Mouse (Mus musculus) adrenal gland, postnatal 36 days (tissue): Measurements from ENCODE around the gene Ift74. TPM values are rescaled to one million over a fixed set of nuclear protein-coding genes. Genes with fewer than 3 reads are reported as not detected.

Experiments used
- DNase-seq, 2 experiments: peaks; one replicate each; pipeline ENCODE4 v3.0.0; 2021; ENCODE audit warnings: mixed read lengths in 1 of 2
- microRNA-seq: library from miRNA; unstranded; fragments of <30 nt; microRNA quantifications from one replicate; pipeline ENCODE4 v1.2.0, GENCODE M21; 2021
- total RNA-seq, 2 experiments: library from RNA; stranded (reverse); gene quantifications; 2 replicates each; pipeline ENCODE4 v1.2.3; 2021

Ift74 gene
- total RNA-seq, 2 experiments from 2014 or later, result 15.7 to 17.6 TPM

DNA sequence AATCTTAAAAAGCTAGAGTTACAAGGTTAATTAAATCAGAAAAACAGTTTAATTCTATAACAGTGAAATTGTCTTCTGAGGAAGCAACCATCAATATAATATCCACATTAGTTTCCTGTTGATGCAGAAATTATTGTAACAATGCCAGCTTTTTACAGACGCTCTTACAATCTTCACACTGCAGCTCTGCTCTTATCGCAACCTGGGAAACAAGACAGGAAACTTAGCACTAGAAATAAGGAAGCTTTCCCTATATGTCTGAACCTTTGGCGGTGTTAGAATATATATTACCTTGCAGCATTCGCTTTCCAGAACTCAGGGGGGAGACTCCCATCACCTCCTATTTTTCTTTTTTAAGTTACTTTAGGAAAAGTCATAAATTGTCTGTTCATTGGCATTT, 76.8 kb downstream of the Ift74 start:
- no peak for DNase-seq

GRCm38 (mm10) chr4:94692175-94692574, 77.9 kb downstream of the Ift74 start:
- DNase-seq, result no peak

GRCm38 (mm10) chr4:94696368-94696767, 82.1 kb downstream of the Ift74 start:
- no peak for DNase-seq

DNA sequence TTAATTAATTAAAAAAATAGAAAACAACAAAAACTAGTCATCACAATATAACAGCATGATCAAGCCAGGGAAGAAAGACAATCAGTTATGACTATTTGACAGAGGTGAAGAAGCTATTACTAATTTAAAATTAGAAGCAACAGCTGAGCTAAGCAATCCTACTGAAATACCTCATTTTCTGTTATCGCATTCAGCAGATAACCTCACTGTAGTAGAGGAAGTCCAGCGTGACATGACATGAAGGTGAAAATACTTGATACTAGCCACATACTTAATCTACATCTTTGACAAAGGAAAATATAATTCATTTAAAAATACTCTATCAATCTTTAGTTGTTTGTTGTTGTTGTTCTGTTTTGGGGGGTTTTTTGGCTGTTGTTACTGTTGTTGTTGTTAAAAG, 96.7 kb downstream of the Ift74 start:
- no peak for DNase-seq

DNA sequence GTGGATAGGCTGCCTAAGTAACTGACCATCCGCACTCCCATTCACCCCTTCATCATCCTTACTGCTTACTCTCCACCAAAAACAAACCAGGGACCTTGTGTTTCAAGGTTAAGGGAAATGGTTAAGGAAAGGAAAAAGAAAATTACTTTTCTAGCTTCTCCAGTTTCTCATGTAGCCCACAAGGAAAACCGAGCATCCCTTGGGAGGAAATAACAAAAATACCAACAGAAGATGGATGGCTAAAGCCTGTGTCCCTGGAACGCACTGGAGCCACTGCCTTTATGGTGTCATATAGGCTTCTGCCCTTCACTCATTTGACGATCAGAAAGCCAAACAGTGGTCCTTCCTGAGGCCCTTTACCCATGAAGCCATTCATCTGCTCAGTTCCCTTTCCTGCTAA, 97.1 kb downstream of the Ift74 start:
- peak in 1 of 2 experiments; percentile 2 for DNase-seq

- DNase-seq, result no peak
These were observed 99.5 kb downstream of the Ift74 start for GRCm38 (mm10) chr4:94713741-94714140.

GRCm38 (mm10) chr4:94715166-94715565, 100.9 kb downstream of the Ift74 start:
- peak; percentile 3 to 31 for DNase-seq

DNA sequence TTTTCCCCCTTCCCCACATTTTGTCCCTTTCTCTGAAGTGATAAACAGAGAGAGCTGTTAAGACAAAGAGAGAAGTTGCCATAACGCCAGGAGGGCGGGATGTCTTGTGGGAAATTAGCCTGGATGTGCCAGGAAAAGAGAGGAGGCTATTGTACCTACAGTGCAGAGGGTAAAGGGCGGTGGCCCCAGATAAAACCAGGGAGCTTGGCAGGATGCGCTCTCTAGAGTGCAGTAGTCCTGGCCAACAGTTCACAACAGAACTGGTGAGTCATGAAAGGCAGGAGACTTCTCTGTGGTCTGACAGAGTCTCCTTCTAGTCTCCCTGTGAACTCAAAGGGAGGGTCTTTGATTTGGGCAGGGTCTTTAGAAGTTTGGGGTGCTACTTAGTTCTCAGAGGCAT, 111.5 kb downstream of the Ift74 start:
- peak in 1 of 2 experiments; percentile 26 for DNase-seq

- no peak for DNase-seq
These were observed 118.4 kb downstream of the Ift74 start for GRCm38 (mm10) chr4:94732721-94733120.

DNA sequence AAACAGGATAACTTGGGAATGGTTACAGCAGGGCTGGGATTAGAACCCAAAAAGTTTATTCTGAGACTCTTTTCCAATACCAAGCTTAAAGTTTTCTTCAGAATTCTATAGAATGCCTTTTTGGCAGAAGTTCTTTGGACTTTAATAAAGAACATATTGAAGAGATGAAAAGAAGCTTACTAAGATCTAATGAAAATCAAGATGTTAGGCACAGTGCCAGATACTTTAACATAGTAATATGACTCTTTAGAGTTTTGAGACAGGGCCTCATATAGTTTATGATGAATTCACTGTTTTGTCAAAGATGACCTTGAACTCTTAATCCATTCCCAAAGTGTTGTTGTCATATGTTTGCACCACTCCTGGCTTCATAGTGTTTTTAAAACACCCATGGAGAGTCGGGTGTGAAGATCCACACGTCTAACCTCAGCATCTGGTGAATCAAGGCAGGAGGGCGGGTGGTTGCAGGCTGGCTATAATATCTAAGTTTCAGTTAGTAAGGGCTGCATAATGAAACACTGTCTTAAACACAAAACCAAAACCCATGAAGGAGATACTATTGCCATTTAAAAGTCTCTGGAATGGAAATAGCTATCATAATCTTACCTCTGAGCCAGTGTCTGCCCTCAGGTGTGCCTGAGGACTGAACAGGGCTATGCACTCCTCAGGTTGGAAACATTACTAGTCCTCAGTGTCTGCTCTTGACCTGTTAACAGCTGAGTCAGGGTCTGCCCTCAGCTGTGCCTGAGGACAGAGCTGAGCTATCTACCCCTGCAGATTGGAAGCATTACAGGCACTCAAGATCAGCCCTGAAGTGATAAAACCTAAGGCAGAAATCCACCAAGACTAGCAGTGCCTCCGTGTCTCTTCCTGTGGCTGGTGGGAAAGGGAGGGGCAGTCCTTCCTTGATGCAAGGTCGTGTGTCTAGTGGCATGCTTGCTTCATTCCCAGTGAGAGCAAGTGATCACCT, 123.3 kb downstream of the Ift74 start:
- no peak for DNase-seq

DNA sequence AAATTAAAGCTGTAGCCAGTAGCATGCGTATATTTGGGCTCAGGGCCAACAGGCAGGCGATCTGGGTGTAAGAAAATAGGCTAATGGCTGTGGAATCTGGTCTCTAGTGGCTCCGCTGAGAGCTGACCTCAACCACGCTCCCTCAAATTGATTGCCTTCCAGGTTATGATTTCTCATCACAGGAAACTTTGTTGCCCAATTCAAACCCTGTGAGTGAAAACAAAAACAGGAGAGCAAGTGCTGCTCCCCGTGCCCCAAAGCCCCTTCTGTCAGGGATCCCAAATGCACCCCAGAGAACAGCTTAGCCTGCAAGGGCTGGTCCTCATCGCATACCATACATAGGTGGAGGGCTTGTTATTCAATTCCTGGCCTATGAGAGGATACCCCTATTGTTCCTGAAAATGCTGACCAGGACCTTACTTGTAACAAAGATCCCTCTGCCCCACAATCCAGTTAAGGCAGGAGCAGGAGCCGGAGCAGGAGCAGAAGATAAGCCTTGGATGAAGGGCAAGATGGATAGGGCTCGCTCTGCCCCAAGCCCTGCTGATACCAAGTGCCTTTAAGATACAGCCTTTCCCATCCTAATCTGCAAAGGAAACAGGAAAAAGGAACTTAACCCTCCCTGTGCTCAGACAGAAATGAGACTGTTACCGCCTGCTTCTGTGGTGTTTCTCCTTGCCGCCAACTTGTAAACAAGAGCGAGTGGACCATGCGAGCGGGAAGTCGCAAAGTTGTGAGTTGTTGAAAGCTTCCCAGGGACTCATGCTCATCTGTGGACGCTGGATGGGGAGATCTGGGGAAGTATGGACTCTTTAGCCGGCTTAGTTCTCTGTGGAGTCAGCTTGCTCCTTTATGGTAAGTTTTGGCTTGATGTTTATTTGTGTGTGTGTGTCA, 124.8 kb downstream of the Ift74 start, which contains the start of gene Tek:
TSS of gene Tek (plus strand) at position 452 of the 894 bp plus-strand sequence.
- DNase-seq, result peak in 1 of 2 experiments; percentile 12

GRCm38 (mm10) chr4:94741824-94742223, 127.5 kb downstream of the Ift74 start:
- peak in 1 of 2 experiments; percentile 4 for DNase-seq

Small RNAs within 50 kb of the gene (microRNA-seq; reads per million reads assigned to microRNA genes)
- gene Mir872, result 1,400 reads per million, percentile 81 among the genes with 10 or more reads in this experiment

Other genes with a start within 250 kb of the Ift74 start
- not detected for gene Gm10306, start 57.9 kb upstream of the Ift74 start, total RNA-seq
- gene Caap1, start 57.7 kb upstream of the Ift74 start, total RNA-seq, result 10 to 100 TPM in 1 of 2 experiments, 1 to 10 TPM in 1; 9.8 to 10.7 TPM
- gene Plaa, start 11.2 kb upstream of the Ift74 start, total RNA-seq, result 10 to 100 TPM; 65.9 to 68.6 TPM
- gene Lrrc19, start 35.7 kb downstream of the Ift74 start, total RNA-seq, result not detected
- gene Tek, start 124.8 kb downstream of the Ift74 start, total RNA-seq, result 10 to 100 TPM; 41.3 to 62.6 TPM